Mouse (Mus musculus) testis, adult 2 months (tissue): ENCODE results near the gene G6pd2. TPM values are rescaled to one million over a fixed set of nuclear protein-coding genes. Genes with fewer than 3 reads are reported as not detected.

Experiments used
- H3K27ac ChIP-seq: fragments of 200-500 bp; 2 replicates; pipeline ENCODE4 v1.5.1; 2012; ENCODE audit warnings: low read depth, low read length; ENCODE audit not compliant: control insufficient read depth, insufficient read depth
- H3K27me3 ChIP-seq: fragments of 200-500 bp; 2 replicates; pipeline ENCODE4 v1.6.1; 2012; ENCODE audit warnings: mild to moderate bottlenecking, low read length, moderate library complexity; ENCODE audit not compliant: control insufficient read depth, insufficient read depth
- H3K36me3 ChIP-seq: fragments of 200-500 bp; 2 replicates; pipeline ENCODE4 v1.6.1; 2012; ENCODE audit warnings: mild to moderate bottlenecking, low read length; ENCODE audit not compliant: control insufficient read depth, insufficient read depth
- H3K4me1 ChIP-seq: fragments of 200-500 bp; 2 replicates; pipeline ENCODE4 v1.6.1; 2012; ENCODE audit warnings: low read length; ENCODE audit not compliant: control insufficient read depth, insufficient read depth
- H3K4me3 ChIP-seq: fragments of 200-500 bp; 2 replicates; pipeline ENCODE4 v1.5.1; 2012; ENCODE audit warnings: low read depth, mild to moderate bottlenecking, low read length, moderate library complexity, mixed read lengths; ENCODE audit not compliant: control insufficient read depth
- CTCF ChIP-seq: fragments of 200-500 bp; IDR thresholded peaks from 2 replicates; pipeline ENCODE4 v1.5.1; 2012; ENCODE audit warnings: low read depth, mild to moderate bottlenecking, inconsistent platforms, low read length, moderate library complexity; ENCODE audit not compliant: control insufficient read depth, insufficient read depth, insufficient replicate concordance
- POLR2A ChIP-seq: fragments of 200-500 bp; IDR thresholded peaks from 2 replicates; pipeline ENCODE4 v1.6.1; 2012; ENCODE audit warnings: low read depth, mild to moderate bottlenecking, inconsistent platforms, low read length, moderate library complexity; ENCODE audit not compliant: control insufficient read depth
- polyA plus RNA-seq: library from polyadenylated mRNA; depleted of rRNA; stranded (reverse); fragments of >200 nt; gene quantifications from 2 replicates; pipeline ENCODE4 v1.2.3, GENCODE M21; 2012; rRNA removed

G6pd2 gene
- 47.1 and 53.4 TPM in 2 replicates for polyA plus RNA-seq

GRCm38 (mm10) chr5:61808516-61808915, at the start of gene G6pd2:
TSS of gene G6pd2 (plus strand) at chr5:61808816.
- Histone ChIP-seq H3K36me3 (no peaks in the 10 kb centered on the region), H3K4me3 (peak within 1 kb of the TSS; percentile 68), H3K27me3 (no peaks in the 10 kb centered on the region), H3K27ac (no peak within 1 kb of the TSS), H3K4me1 (no peaks in the 10 kb centered on the region; the same call in 1 of the 2 replicates)
- TF ChIP-seq POLR2A, result no peak
- TF ChIP-seq CTCF, result no peak

GRCm38 (mm10) chr5:61764214-61764613, 44.4 kb upstream of the G6pd2 start:
- no peaks in the 10 kb centered on the region for H3K4me1 ChIP-seq
- no peaks in the 10 kb centered on the region for H3K36me3 ChIP-seq
- no peaks in the 10 kb centered on the region for H3K27me3 ChIP-seq
- TF ChIP-seq POLR2A (no peak), CTCF (no peak)
- H3K27ac ChIP-seq, result no peak overlapping the region
- H3K4me3 ChIP-seq, result no peak overlapping the region

- H3K4me3 ChIP-seq, result no peak overlapping the region
- TF ChIP-seq POLR2A (no peak), CTCF (no peak)
- H3K36me3 ChIP-seq, result no peaks in the 10 kb centered on the region
- no peaks in the 10 kb centered on the region for H3K4me1 ChIP-seq
- H3K27ac ChIP-seq, result no peak overlapping the region
- no peaks in the 10 kb centered on the region for H3K27me3 ChIP-seq
These were observed 24.4 kb downstream of the G6pd2 start for GRCm38 (mm10) chr5:61832935-61833551.

GRCm38 (mm10) chr5:61843891-61844290, 35.3 kb downstream of the G6pd2 start:
- no peak for TF ChIP-seq POLR2A
- no peak for TF ChIP-seq CTCF
- H3K4me1 ChIP-seq, result no peaks in the 10 kb centered on the region
- H3K27ac ChIP-seq, result no peak overlapping the region

More at GRCm38 (mm10) chr5:61843891-61844290, 35.3 kb downstream of the G6pd2 start:
- no peaks in the 10 kb centered on the region for H3K36me3 ChIP-seq
- H3K4me3 ChIP-seq, result no peak overlapping the region
- no peaks in the 10 kb centered on the region for H3K27me3 ChIP-seq
